Mouse (Mus musculus) lung, adult 2 months (tissue): ENCODE results near the gene Smim4. TPM values are rescaled to one million over a fixed set of nuclear protein-coding genes. Genes with fewer than 3 reads are reported as not detected.

Experiments
- DNase-seq: peaks from one replicate; pipeline ENCODE4 v3.0.0; 2022
- H3K4me1 ChIP-seq: fragments of 200-500 bp; 2 replicates; pipeline ENCODE4 v1.6.1; 2011; ENCODE audit warnings: low read length; ENCODE audit not compliant: control insufficient read depth, insufficient read depth
- H3K4me3 ChIP-seq: fragments of 200-500 bp; replicated peaks from 2 replicates; pipeline ENCODE3; 2011; ENCODE audit warnings: low read depth, mild to moderate bottlenecking, control low read depth, low read length; ENCODE audit errors: extremely low read depth
- CTCF ChIP-seq: fragments of 200-500 bp; IDR thresholded peaks from 2 replicates; pipeline ENCODE4 v1.5.1; 2011; ENCODE audit warnings: mild to moderate bottlenecking, low read length, control low read depth; ENCODE audit not compliant: insufficient read depth
- POLR2A ChIP-seq: fragments of 200-500 bp; IDR thresholded peaks from 2 replicates; pipeline ENCODE4 v1.6.1; 2011; ENCODE audit warnings: low read depth, mild to moderate bottlenecking, control low read depth, low read length, borderline replicate concordance; ENCODE audit errors: extremely low read depth
- WGBS: fragments of 180-500 bp; shearing (Covaris S2); methylation state at CpG from one replicate; pipeline ENCODE4 v1.1.7; 2018; 5-methylcytosine and 5-hydroxymethylcytosine counted together
- polyA plus RNA-seq: library from polyadenylated mRNA; depleted of rRNA; stranded (reverse); fragments of >200 nt; gene quantifications from 2 replicates; pipeline ENCODE4 v1.2.3, GENCODE M21; 2012; rRNA removed

Smim4 gene
- polyA plus RNA-seq: 58.1 and 70.0 TPM in 2 replicates

- peak; percentile 92 for DNase-seq
- peaks cover 4% of the 10 kb centered on the region; the same call in 1 of the 2 replicates for H3K4me1 ChIP-seq
Measured at GRCm38 (mm10) chr14:31128826-31129219, at the start of gene Smim4. TSS of gene Smim4 (minus strand) at chr14:31128956.

GRCm38 (mm10) chr14:31177715-31178114, 49.0 kb upstream of the Smim4 start:
- TF ChIP-seq POLR2A (no peak), CTCF (no peak)
- DNase-seq: no peak
- Histone ChIP-seq H3K4me1 (peaks cover 2% of the 10 kb centered on the region; the same call in 1 of the 2 replicates), H3K4me3 (no peak overlapping the region)
- 88% methylated on average over 5 of the region's 5 CpGs for WGBS

More at GRCm38 (mm10) chr14:31128826-31129219, at the start of gene Smim4:
- peak within 1 kb of the TSS; percentile 80 for H3K4me3 ChIP-seq
- under 1% methylated on average over 33 of the region's 33 CpGs for WGBS
- TF ChIP-seq CTCF (peak; percentile 39; the same call in 1 of the 2 replicates), POLR2A (peak; percentile 97)

GRCm38 (mm10) chr14:31177287-31177686, 48.5 kb upstream of the Smim4 start:
- WGBS: 64% methylated on average over 16 of the region's 16 CpGs
- DNase-seq: no peak
- H3K4me3 ChIP-seq: no peak overlapping the region
- TF ChIP-seq POLR2A (no peak), CTCF (no peak)
- no peaks in the 10 kb centered on the region for H3K4me1 ChIP-seq

- Histone ChIP-seq H3K4me3 (no peak overlapping the region), H3K4me1 (no peaks in the 10 kb centered on the region)
- WGBS: 74% methylated on average over 7 of the region's 7 CpGs
- TF ChIP-seq POLR2A (no peak), CTCF (no peak)
- no peak for DNase-seq
Measured at GRCm38 (mm10) chr14:31173537-31173936, 44.8 kb upstream of the Smim4 start.

GRCm38 (mm10) chr14:31172781-31173455, 44.2 kb upstream of the Smim4 start:
- Histone ChIP-seq H3K4me3 (no peak overlapping the region), H3K4me1 (no peaks in the 10 kb centered on the region)
- no peak for TF ChIP-seq POLR2A
- no peak for TF ChIP-seq CTCF
- 42% methylated on average over 18 of the region's 18 CpGs for WGBS
- no peak for DNase-seq

- 94% methylated on average over 15 of the region's 15 CpGs for WGBS
- no peak for DNase-seq
- H3K4me1 ChIP-seq: no peaks in the 10 kb centered on the region
- TF ChIP-seq CTCF: no peak
- TF ChIP-seq POLR2A: no peak
- no peak overlapping the region for H3K4me3 ChIP-seq
Measured at GRCm38 (mm10) chr14:31171821-31172220, 43.1 kb upstream of the Smim4 start.

GRCm38 (mm10) chr14:31171386-31171785, 42.6 kb upstream of the Smim4 start:
- WGBS: 89% methylated on average over 11 of the region's 11 CpGs
- no peak for TF ChIP-seq CTCF
- TF ChIP-seq POLR2A: no peak

GRCm38 (mm10) chr14:31170963-31171362, 42.2 kb upstream of the Smim4 start:
- no peak overlapping the region for H3K4me3 ChIP-seq
- WGBS: 75% methylated on average over 13 of the region's 13 CpGs
- TF ChIP-seq CTCF (no peak), POLR2A (no peak)
- no peak for DNase-seq
- H3K4me1 ChIP-seq: no peaks in the 10 kb centered on the region

More at GRCm38 (mm10) chr14:31171386-31171785, 42.6 kb upstream of the Smim4 start:
- no peak for DNase-seq
- Histone ChIP-seq H3K4me1 (no peaks in the 10 kb centered on the region), H3K4me3 (no peak overlapping the region)

GRCm38 (mm10) chr14:31169508-31169907, 40.8 kb upstream of the Smim4 start:
- Histone ChIP-seq H3K4me1 (no peaks in the 10 kb centered on the region), H3K4me3 (no peak overlapping the region)
- TF ChIP-seq CTCF (no peak), POLR2A (no peak)
- DNase-seq: no peak
- WGBS: 59% methylated on average over 6 of the region's 6 CpGs

GRCm38 (mm10) chr14:31168425-31168824, 39.7 kb upstream of the Smim4 start, which contains the start of gene Stab1:
TSS of gene Stab1 (minus strand) at chr14:31168641.
- peak within 1 kb of the TSS; percentile 69 for H3K4me3 ChIP-seq
- H3K4me1 ChIP-seq: no peaks in the 10 kb centered on the region
- TF ChIP-seq POLR2A (peak; percentile 68; the same call in 1 of the 2 replicates), CTCF (no peak)
- DNase-seq: no peak
- 18% methylated on average over 10 of the region's 10 CpGs for WGBS

GRCm38 (mm10) chr14:31166827-31167226, 38.1 kb upstream of the Smim4 start:
- no peak for DNase-seq
- 30% methylated on average over 9 of the region's 9 CpGs for WGBS
- TF ChIP-seq POLR2A (no peak), CTCF (no peak)
- Histone ChIP-seq H3K4me3 (peak overlapping the region; percentile 69), H3K4me1 (no peaks in the 10 kb centered on the region)
